Mouse (Mus musculus): Measurements from ENCODE around the gene Ttc24. TPM values are rescaled to one million over a fixed set of nuclear protein-coding genes. Genes with fewer than 3 reads are reported as not detected.

Gene Ttc24
- polyA plus RNA-seq (2012) = not detected in 2 replicates

DNA sequence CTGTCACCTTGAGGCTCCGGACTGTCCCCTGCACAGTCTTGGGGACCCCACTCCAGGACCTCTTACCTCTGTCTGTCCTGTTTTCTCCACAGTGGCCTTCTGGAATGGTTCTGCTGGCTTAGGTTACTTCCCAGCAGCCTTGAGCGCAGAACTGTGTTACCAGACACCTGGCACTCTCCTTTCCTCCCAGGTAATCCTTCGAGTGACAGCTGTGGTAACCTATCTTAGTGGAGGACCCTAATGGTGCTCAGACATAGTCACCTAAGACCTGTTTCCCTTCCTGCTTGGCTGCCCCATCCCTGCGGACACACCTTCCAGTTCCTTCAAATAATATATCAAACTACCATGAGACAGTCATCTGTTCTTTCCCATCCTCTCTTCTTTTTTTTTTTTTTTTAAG is at the start of gene Ttc24:
TSS of gene Ttc24 (minus strand) at position 101 of the 400 bp plus-strand sequence.
- TF ChIP-seq GATA1 (IDR thresholded peaks at IDR 0.05; ENCODE audit: low read length) = no peak

DNA sequence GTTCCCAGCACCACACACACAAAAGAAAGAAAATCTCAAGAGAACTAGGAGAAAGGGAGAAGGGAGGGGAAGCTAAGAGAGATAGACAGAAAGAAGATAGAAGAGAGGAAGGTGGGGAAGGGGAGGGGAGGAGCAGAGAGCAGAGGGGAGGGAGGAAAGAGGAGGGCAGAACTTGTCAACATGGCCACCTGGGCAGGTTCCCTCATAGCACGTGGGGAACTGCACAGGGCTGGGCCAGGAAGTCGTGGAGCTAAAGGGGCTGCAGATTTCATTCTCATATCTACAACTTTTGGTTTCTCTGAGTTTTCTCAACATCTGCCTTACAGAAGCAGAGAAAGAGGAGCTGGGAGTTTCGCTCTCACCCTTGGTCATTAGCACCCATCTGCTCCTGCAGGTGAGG is 49.5 kb upstream of the Ttc24 start:
- TF ChIP-seq GATA1 (IDR thresholded peaks at IDR 0.05; ENCODE audit: low read length) = no peak

DNA sequence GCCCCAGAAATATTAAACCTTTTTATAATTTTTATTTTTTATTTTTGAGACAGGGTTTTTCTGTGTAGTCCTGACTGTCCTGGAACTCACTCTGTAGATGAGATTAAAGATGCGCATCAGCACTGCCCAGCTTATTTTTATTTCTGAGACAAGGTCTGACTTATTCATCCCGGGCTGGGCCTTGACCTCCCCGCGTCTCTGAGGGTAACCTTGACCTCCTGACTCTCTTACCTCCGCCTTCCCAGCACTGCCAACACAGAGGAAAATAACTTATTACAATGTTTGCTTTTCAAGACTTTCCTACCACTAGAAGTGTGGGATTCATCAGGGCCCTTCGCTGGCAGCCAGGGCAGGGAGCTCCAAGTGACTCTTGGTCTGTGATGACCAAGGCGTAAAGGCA is 48.1 kb upstream of the Ttc24 start:
- TF ChIP-seq GATA1 (IDR thresholded peaks at IDR 0.05; ENCODE audit: low read length) = no peak

- no peak for TF ChIP-seq GATA1 (IDR thresholded peaks at IDR 0.05; ENCODE audit: low read length)
These were observed 47.1 kb upstream of the Ttc24 start for GRCm38 (mm10) chr3:88125195-88125594.

DNA sequence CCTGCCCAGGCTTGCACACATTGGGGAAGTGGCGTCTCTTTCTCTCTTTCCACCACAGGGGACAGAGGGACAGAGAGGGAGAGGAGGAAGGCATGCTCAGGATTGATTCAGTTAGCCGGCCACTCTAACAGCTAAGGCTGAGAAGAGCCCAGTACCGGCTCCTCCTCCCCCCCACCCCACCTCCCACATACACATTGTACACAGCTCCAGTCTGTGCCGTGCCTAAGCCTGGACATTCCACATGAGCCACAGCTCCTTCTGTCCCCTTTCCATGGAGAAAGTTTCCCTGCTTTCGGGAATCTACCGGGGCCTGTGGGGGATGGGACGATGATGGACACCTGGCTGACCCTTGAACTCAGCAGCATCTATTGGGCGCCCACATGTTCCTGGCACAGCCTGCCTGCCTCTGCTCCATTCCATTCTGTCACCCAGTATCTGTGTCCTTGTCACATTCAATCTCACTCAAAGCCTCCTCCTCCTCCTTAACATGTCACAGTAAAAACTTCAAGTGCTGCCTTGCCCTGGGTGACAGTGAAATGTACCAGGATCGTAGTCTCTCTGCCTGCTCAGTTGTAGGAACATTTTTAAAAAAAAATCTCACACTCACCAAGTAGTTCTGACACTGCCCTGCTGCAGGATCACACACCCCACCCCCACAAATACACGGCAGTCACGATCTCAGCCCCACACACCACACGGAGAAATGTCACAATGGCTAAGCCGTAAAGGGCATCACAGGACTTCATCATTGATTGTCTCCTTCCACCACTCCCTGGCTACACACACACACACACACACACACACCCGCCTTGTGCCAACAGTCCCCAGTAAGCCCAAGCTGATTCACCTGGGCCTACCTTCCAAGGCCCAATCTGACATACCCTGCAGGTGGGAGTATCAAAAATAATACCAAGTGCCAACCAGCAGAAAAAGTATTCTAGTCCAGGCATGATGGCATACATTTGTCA is 43.3 kb upstream of the Ttc24 start:
- TF ChIP-seq GATA1 (IDR thresholded peaks at IDR 0.05; ENCODE audit: low read length) = no peak

DNA sequence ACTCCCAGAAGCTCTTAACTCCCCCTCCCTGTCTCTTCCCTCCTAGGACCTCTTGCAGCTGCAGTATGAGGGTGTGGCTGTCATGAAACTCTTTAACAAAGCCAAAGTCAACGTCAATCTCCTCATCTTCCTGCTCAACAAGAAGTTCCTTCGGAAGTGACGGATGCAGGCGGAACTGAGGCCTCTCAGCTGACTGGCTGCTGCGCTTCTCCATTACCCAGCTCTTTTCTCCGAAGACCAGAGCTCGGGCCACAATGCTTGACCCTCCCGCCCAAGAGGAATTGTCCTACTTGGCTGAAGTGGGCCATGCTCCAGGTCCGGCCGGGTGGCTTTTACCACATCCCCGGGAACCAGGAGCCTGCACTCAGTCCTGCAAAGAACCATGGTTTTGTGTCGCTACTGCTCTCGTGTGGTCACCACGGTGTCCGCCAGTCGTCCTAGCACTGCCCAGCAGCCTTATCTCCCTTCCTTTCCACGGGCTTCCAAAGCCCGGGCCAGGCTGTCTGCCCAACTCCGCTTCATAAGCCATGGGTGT is 42.1 kb upstream of the Ttc24 start:
- TF ChIP-seq GATA1 (IDR thresholded peaks at IDR 0.05; ENCODE audit: low read length) = no peak

- TF ChIP-seq GATA1 (IDR thresholded peaks at IDR 0.05; ENCODE audit: low read length) = no peak
These were observed 36.3 kb upstream of the Ttc24 start for GRCm38 (mm10) chr3:88114396-88114795.

DNA sequence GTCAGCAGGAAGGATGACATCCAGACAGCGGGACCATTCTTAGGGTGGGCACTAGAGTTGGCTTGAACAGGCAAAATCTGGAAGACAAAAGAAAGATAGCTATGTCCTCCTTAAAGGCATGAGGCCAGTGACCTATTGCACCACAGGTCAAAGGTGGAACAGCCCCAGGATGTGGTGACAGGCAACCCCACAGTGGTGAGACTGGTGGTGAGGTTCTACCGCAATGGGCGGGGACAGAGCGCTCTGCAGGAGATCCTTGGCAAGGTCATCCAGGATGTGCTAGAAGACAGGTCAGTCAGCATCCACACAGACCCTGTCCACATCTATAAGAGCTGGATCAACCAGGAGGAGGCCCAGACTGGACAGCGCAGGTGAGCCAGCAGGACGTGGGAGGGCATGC is 31.0 kb upstream of the Ttc24 start:
- TF ChIP-seq GATA1 (IDR thresholded peaks at IDR 0.05; ENCODE audit: low read length) = no peak

GRCm38 (mm10) chr3:88106126-88106525 is 28.0 kb upstream of the Ttc24 start:
- TF ChIP-seq GATA1 (IDR thresholded peaks at IDR 0.05; ENCODE audit: low read length) = no peak

DNA sequence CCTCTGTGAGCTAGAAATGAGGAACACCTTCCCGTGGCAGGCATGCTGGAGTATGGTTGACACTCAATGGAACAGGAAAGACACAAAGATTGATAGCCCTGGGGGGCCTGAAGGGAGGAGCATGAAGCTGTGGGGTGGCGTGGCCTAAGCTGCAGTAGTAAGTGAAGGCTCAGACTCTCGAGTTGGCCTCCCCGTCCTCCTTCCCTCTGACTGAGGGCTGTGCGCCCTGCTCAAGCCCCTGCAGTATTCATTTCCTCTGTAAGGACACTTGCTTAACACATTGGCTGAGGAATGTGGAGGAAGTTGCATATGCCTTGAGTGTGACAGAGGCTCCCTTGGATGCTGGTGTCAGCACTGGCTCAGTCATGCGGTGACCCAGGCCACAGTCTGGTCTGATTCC is 24.5 kb upstream of the Ttc24 start:
- TF ChIP-seq GATA1 (IDR thresholded peaks at IDR 0.05; ENCODE audit: low read length) = no peak

- no peak for TF ChIP-seq GATA1 (IDR thresholded peaks at IDR 0.05; ENCODE audit: low read length)
These were observed 24.1 kb upstream of the Ttc24 start for GRCm38 (mm10) chr3:88102196-88102595.

- no peak for TF ChIP-seq GATA1 (IDR thresholded peaks at IDR 0.05; ENCODE audit: low read length)
These were observed 23.6 kb upstream of the Ttc24 start for GRCm38 (mm10) chr3:88101736-88102135.

DNA sequence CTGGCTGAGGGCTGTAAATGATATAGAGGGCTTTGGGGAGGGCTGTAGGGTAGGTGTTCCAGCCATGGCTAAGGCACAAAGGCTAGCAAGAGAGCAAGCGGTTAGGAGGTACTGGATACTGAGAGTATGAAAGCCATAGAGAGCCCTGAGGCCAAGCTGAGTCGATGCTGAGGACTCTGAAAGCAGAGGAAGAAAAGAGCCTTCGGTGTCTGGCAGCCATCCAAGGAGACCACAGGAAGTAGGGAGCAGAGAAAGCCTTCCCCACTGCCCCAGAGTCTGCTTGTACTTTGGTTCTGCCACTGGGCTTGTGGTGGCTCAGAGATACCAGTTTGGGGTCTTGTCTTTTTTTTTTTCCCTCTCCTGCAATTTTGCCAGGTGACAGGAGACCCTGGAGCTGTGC is 22.1 kb upstream of the Ttc24 start:
- no peak for TF ChIP-seq GATA1 (IDR thresholded peaks at IDR 0.05; ENCODE audit: low read length)

GRCm38 (mm10) chr3:88097666-88098065 is 19.6 kb upstream of the Ttc24 start:
- no peak for TF ChIP-seq GATA1 (IDR thresholded peaks at IDR 0.05; ENCODE audit: low read length)

DNA sequence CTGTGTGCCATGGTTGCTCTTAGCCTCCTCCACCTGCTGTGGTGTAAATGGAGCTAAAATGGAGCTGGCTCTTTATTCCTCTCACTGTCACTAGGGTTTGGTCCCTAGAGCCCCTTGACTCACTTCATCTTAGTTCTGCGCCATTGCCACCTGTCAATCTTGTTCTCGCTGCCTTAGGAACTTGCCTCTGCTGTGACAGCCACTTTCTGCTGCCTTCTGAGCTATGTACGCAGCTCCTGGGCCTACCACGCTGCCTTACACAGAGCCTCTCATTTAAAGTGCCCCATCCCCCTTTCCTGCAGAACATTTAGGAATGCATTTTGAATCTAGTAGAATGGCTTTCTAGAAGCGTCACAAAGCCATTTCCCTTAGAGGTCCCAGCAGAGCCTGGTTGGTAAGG is 16.0 kb upstream of the Ttc24 start:
- no peak for TF ChIP-seq GATA1 (IDR thresholded peaks at IDR 0.05; ENCODE audit: low read length)

GRCm38 (mm10) chr3:88090616-88091015 is 12.5 kb upstream of the Ttc24 start:
- no peak for TF ChIP-seq GATA1 (IDR thresholded peaks at IDR 0.05; ENCODE audit: low read length)

GRCm38 (mm10) chr3:88090106-88090505 is 12.0 kb upstream of the Ttc24 start:
- TF ChIP-seq GATA1 (IDR thresholded peaks at IDR 0.05; ENCODE audit: low read length) = no peak

Data from G1E-ER4 (cell line).